Mouse (Mus musculus): ENCODE results near the gene Tmem121. TPM values are rescaled to one million over a fixed set of nuclear protein-coding genes. Genes with fewer than 3 reads are reported as not detected.

Tmem121 gene
- polyA plus RNA-seq, 1 experiment from 2014 or later = 6.9 TPM

GRCm38 (mm10) chr12:113144001-113144756 lies 41.6 kb upstream of the Tmem121 start:
- H3K27me3 ChIP-seq (ENCODE audit: insufficient read depth, low read length) = no peaks in the 10 kb centered on the region
- H3K9me3 ChIP-seq (replicated peaks; ENCODE audit: low read length) = no peaks in the 10 kb centered on the region
- WGBS = 76% methylated on average over 20 of the region's 20 CpGs
- H3K9ac ChIP-seq (ENCODE audit: low read depth, low read length) = no peak overlapping the region
- DNase-seq (ENCODE audit: low spot score) (no peak), ATAC-seq (replicated peaks; ENCODE audit: low FRiP score, low read depth) (no peak)
- H3K4me3 ChIP-seq (replicated peaks; ENCODE audit: low read depth, low read length) = no peak overlapping the region
- H3K27ac ChIP-seq = no peak overlapping the region
- H3K4me1 ChIP-seq (replicated peaks; ENCODE audit: insufficient read depth, low read length) = peaks cover 53% of the 10 kb centered on the region
- no peak overlapping the region for H3K4me2 ChIP-seq (ENCODE audit: low read length)
- peaks cover 11% of the 10 kb centered on the region for H3K36me3 ChIP-seq (ENCODE audit: insufficient read depth, low read length)
- peak; percentile 71 for TF ChIP-seq CTCF (IDR thresholded peaks at IDR 0.05; ENCODE audit: low read depth)

DNA sequence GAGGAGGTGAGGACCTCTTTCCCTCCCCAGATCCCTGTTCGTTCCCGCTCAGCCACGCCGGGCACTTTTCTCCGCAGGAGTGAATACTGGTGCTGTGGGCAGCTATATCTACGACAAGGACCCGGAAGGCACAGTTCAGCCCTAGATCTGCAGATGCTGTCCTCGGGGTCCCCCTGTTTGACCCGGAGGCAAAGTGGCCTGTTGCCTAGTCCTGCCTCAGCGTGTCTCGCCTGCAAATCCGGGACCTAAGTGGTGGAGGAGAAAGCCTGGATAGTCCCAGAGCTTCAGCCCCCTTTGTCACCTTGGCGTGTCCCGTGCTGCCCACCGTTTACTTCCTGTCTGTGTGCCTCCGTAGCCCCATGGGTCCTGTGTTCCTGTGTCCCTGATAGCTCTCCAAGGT lies 40.8 kb upstream of the Tmem121 start:
- H3K9me3 ChIP-seq (replicated peaks; ENCODE audit: low read length) = no peaks in the 10 kb centered on the region
- WGBS = 91% methylated on average over 16 of the region's 16 CpGs
- no peak overlapping the region for H3K4me2 ChIP-seq (ENCODE audit: low read length)
- DNase-seq (ENCODE audit: low spot score) (no peak), ATAC-seq (replicated peaks; ENCODE audit: low FRiP score, low read depth) (no peak)
- no peak overlapping the region for H3K9ac ChIP-seq (ENCODE audit: low read depth, low read length)
- peaks cover 11% of the 10 kb centered on the region for H3K36me3 ChIP-seq (ENCODE audit: insufficient read depth, low read length)
- no peak overlapping the region for H3K4me3 ChIP-seq (replicated peaks; ENCODE audit: low read depth, low read length)
- no peak overlapping the region for H3K27ac ChIP-seq
- no peaks in the 10 kb centered on the region for H3K27me3 ChIP-seq (ENCODE audit: insufficient read depth, low read length)
- TF ChIP-seq CTCF (IDR thresholded peaks at IDR 0.05; ENCODE audit: low read depth) = no peak
- H3K4me1 ChIP-seq (replicated peaks; ENCODE audit: insufficient read depth, low read length) = peaks cover 46% of the 10 kb centered on the region

DNA sequence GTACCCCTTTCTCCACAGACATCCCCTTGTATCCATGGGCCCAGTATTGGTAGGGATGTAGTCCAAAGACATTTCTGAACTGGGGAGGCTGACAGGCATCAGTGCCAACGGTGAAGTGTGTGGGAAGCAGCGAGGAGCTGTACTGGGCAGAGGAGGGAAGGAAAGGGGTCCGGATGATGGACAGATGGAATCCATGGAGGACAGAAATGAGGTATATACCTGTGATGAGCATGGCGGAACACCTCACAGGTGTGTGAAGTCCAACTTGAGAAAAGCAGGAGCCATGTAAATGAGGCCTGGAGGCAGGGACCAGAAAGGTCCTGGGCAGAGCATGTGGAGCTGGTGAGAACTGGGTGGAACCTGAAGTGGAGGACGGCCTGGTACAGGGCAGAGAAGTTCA lies 40.1 kb upstream of the Tmem121 start:
- Histone ChIP-seq H3K4me3 (replicated peaks; ENCODE audit: low read depth, low read length) (no peak overlapping the region), H3K9me3 (replicated peaks; ENCODE audit: low read length) (no peaks in the 10 kb centered on the region), H3K9ac (ENCODE audit: low read depth, low read length) (no peak overlapping the region), H3K27ac (no peak overlapping the region), H3K4me1 (replicated peaks; ENCODE audit: insufficient read depth, low read length) (peaks cover 44% of the 10 kb centered on the region), H3K4me2 (ENCODE audit: low read length) (no peak overlapping the region), H3K27me3 (ENCODE audit: insufficient read depth, low read length) (no peaks in the 10 kb centered on the region), H3K36me3 (ENCODE audit: insufficient read depth, low read length) (peaks cover 11% of the 10 kb centered on the region)
- DNase-seq (ENCODE audit: low spot score) = no peak
- TF ChIP-seq CTCF (IDR thresholded peaks at IDR 0.05; ENCODE audit: low read depth) = no peak
- ATAC-seq (replicated peaks; ENCODE audit: low FRiP score, low read depth) = no peak
- 81% methylated on average over 5 of the region's 5 CpGs for WGBS

DNA sequence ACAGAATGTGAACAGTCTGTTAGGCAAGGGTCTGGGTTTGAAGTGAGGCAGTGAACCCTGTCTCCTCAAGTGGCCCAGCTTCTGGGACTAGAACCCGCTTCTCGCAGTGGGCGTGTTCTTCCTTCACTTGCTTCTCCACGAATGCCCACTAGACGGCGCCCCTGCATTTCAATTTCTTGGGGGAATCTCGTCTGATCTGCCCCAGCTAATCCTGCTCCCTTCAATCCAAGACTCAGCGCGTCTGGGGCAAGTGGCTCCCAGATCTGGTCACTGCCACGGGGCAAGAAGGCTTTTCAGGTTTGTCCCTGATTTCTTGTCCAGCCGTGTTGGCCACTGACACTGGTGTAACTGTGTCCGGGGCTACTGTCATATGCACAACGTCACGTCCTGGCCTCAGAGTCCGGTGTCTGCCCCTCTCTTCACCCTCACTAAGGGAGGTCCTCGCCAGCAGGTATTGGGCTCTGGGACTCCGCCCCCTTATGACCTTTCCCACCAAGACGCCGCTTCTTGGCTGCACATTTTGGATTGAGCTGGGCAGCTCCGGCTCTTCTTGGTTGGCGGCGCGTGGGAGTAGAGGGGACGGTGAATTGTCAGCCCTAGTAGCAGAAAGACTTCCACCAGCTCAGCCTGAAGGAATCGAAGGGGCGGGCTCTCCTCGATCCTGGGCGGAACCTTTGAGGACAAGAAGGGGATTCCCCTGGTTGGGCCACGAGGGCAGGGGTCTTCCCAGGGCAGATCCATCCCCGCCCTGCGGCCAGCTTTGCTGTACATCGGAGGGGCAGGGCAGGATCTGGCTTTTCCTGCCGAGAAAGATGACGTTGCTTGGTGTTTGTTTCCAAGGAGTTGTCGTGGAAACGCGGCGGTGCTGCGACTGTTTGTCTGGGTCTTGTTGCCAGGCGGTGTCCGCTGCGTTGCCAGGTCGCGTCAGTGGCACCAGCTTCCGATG lies 39.3 kb upstream of the Tmem121 start, which contains the start of gene Crip1:
Crip1 (plus strand) TSS at position 205 of the 946 bp plus-strand sequence.
- H3K4me2 ChIP-seq (ENCODE audit: low read length) = peak within 1 kb of the TSS; percentile 50
- H3K36me3 ChIP-seq (ENCODE audit: insufficient read depth, low read length) = peaks cover 11% of the 10 kb centered on the region
- H3K27me3 ChIP-seq (ENCODE audit: insufficient read depth, low read length) = no peaks in the 10 kb centered on the region
- ATAC-seq (replicated peaks; ENCODE audit: low FRiP score, low read depth) (peak; percentile 49), DNase-seq (ENCODE audit: low spot score) (peak; percentile 82)
- TF ChIP-seq CTCF (IDR thresholded peaks at IDR 0.05; ENCODE audit: low read depth) = peak; percentile 83
- H3K9ac ChIP-seq (ENCODE audit: low read depth, low read length) = 0 out of 2 replicates have a peak within 1 kb of the TSS, but pooled peaks have one; percentile 9
- no peaks in the 10 kb centered on the region for H3K9me3 ChIP-seq (replicated peaks; ENCODE audit: low read length)
- H3K4me3 ChIP-seq (replicated peaks; ENCODE audit: low read depth, low read length) = no peak within 1 kb of the TSS; the same call in 1 of the 2 replicates
- H3K4me1 ChIP-seq (replicated peaks; ENCODE audit: insufficient read depth, low read length) = peaks cover 41% of the 10 kb centered on the region
- 9% methylated on average over 45 of the region's 45 CpGs for WGBS
- H3K27ac ChIP-seq = peak within 1 kb of the TSS; percentile 38; the same call in 1 of the 2 replicates

- ATAC-seq (replicated peaks; ENCODE audit: low FRiP score, low read depth) (no peak), DNase-seq (ENCODE audit: low spot score) (no peak)
- Histone ChIP-seq H3K27me3 (ENCODE audit: insufficient read depth, low read length) (no peaks in the 10 kb centered on the region), H3K27ac (peak overlapping the region; percentile 40; the same call in 1 of the 2 replicates), H3K4me2 (ENCODE audit: low read length) (no peak overlapping the region), H3K9me3 (replicated peaks; ENCODE audit: low read length) (no peaks in the 10 kb centered on the region), H3K36me3 (ENCODE audit: insufficient read depth, low read length) (peaks cover 11% of the 10 kb centered on the region), H3K4me1 (replicated peaks; ENCODE audit: insufficient read depth, low read length) (peaks cover 39% of the 10 kb centered on the region), H3K4me3 (replicated peaks; ENCODE audit: low read depth, low read length) (no peak overlapping the region), H3K9ac (ENCODE audit: low read depth, low read length) (no peak overlapping the region)
- no peak for TF ChIP-seq CTCF (IDR thresholded peaks at IDR 0.05; ENCODE audit: low read depth)
- WGBS = 79% methylated on average over 8 of the region's 8 CpGs
Measured at GRCm38 (mm10) chr12:113147481-113147880, 38.2 kb upstream of the Tmem121 start.

DNA sequence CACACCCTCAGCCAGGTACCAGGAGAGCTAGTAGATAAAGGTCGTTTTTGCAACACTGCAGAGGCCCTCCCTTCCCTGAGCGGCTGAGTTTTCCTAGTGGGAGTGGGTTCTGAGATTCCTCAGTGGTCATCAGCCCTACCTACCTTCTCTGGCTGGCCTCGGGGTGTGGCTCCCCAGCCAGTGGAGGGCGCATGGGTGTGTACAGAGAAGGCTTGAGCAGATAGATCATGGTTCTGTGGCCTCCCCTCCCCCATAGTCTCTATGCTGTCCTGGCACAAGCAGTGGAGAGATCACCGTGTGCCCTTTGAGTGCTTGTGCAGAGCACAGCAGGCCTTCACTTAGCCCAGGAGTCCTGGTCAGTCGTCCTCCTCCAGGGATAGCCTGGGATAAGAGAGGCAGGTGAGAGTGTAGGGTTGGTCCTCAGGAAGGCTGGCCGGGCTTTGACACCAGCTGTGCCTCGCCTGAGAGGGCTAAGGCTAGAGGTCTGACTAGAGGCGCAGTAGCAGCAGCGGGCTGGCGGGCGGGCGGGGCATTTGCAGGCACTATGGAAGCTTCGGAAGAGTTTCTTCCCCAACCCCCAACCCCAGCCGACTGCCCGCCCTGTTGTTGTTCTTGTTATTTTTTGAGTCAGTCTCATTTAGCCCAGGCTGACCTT lies 37.2 kb upstream of the Tmem121 start:
- peak; percentile 33; the same call in 1 of the 2 replicates for TF ChIP-seq CTCF (IDR thresholded peaks at IDR 0.05; ENCODE audit: low read depth)
- Histone ChIP-seq H3K36me3 (ENCODE audit: insufficient read depth, low read length) (peaks cover 11% of the 10 kb centered on the region), H3K4me2 (ENCODE audit: low read length) (no peak overlapping the region), H3K9me3 (replicated peaks; ENCODE audit: low read length) (no peaks in the 10 kb centered on the region), H3K9ac (ENCODE audit: low read depth, low read length) (no peak overlapping the region), H3K4me3 (replicated peaks; ENCODE audit: low read depth, low read length) (no peak overlapping the region), H3K4me1 (replicated peaks; ENCODE audit: insufficient read depth, low read length) (peaks cover 33% of the 10 kb centered on the region; the same call in 1 of the 2 replicates), H3K27ac (no peak overlapping the region), H3K27me3 (ENCODE audit: insufficient read depth, low read length) (no peaks in the 10 kb centered on the region)
- ATAC-seq (replicated peaks; ENCODE audit: low FRiP score, low read depth) (no peak), DNase-seq (ENCODE audit: low spot score) (no peak)
- 49% methylated on average over 15 of the region's 16 CpGs for WGBS

All from kidney, postnatal 0 days (tissue).